Mouse (Mus musculus): ENCODE measurements around the gene Nupr1. TPM values are rescaled to one million over a fixed set of nuclear protein-coding genes. Genes with fewer than 3 reads are reported as not detected.

Gene Nupr1
- polyA plus RNA-seq, 1 experiment from 2014 or later, result 3.4 TPM

Small RNA genes lying within 50 kb of the gene (microRNA-seq; reads per million reads assigned to microRNA genes)
- 3.8 reads per million for gene Mir7059 (ENCODE audit: borderline number of aligned reads)

Other genes with a start within 250 kb of the Nupr1 start
- gene Nfatc2ip, start 234.1 kb downstream of the Nupr1 start, polyA plus RNA-seq (2014; fragmentation: Nextera tagmentation; extraction: Ambion mirVana), result 3.5 and 4.3 TPM in 2 replicates
- not detected in 2 replicates for gene Cd19, start 216.0 kb downstream of the Nupr1 start, polyA plus RNA-seq (2014; fragmentation: Nextera tagmentation; extraction: Ambion mirVana)
- 18.6 and 24.8 TPM in 2 replicates for gene Rabep2, start 202.1 kb downstream of the Nupr1 start, polyA plus RNA-seq (2014; fragmentation: Nextera tagmentation; extraction: Ambion mirVana)
- 6.6 and 6.7 TPM in 2 replicates for gene Atp2a1, start 167.8 kb downstream of the Nupr1 start, polyA plus RNA-seq (2014; fragmentation: Nextera tagmentation; extraction: Ambion mirVana)
- gene Sh2b1, start 155.4 kb downstream of the Nupr1 start, polyA plus RNA-seq (2014; fragmentation: Nextera tagmentation; extraction: Ambion mirVana), result 36.3 and 39.3 TPM in 2 replicates
- gene Tufm, start 143.5 kb downstream of the Nupr1 start, polyA plus RNA-seq (2014; fragmentation: Nextera tagmentation; extraction: Ambion mirVana), result 158 and 159 TPM in 2 replicates
- 44.8 and 46.2 TPM in 2 replicates for gene Atxn2l, start 127.4 kb downstream of the Nupr1 start, polyA plus RNA-seq (2014; fragmentation: Nextera tagmentation; extraction: Ambion mirVana)
- gene Eif3c, start 64.5 kb downstream of the Nupr1 start, polyA plus RNA-seq (2014; fragmentation: Nextera tagmentation; extraction: Ambion mirVana), result 177 and 184 TPM in 2 replicates
- gene Apobr, start 45.9 kb downstream of the Nupr1 start, polyA plus RNA-seq (2014; fragmentation: Nextera tagmentation; extraction: Ambion mirVana), result 0.52 and 0.72 TPM in 2 replicates
- gene Cln3, start 45.0 kb downstream of the Nupr1 start, polyA plus RNA-seq (2014; fragmentation: Nextera tagmentation; extraction: Ambion mirVana), result 24.4 and 26.8 TPM in 2 replicates
- gene Il27, start 35.9 kb downstream of the Nupr1 start, polyA plus RNA-seq (2014; fragmentation: Nextera tagmentation; extraction: Ambion mirVana), result not detected in 2 replicates
- 51.2 and 53.7 TPM in 2 replicates for gene Sgf29, start 18.4 kb upstream of the Nupr1 start, polyA plus RNA-seq (2014; fragmentation: Nextera tagmentation; extraction: Ambion mirVana)
- 0.15 and 0.70 TPM in 2 replicates for gene Sult1a1, start 45.6 kb upstream of the Nupr1 start, polyA plus RNA-seq (2014; fragmentation: Nextera tagmentation; extraction: Ambion mirVana)
- 143 and 147 TPM in 2 replicates for gene Bola2, start 64.5 kb upstream of the Nupr1 start, polyA plus RNA-seq (2014; fragmentation: Nextera tagmentation; extraction: Ambion mirVana)
- gene Slx1b, start 64.9 kb upstream of the Nupr1 start, polyA plus RNA-seq (2014; fragmentation: Nextera tagmentation; extraction: Ambion mirVana), result 10.0 and 10.4 TPM in 2 replicates
- 37.5 and 42.5 TPM in 2 replicates for gene Coro1a, start 76.9 kb upstream of the Nupr1 start, polyA plus RNA-seq (2014; fragmentation: Nextera tagmentation; extraction: Ambion mirVana)
- gene Mapk3, start 128.7 kb upstream of the Nupr1 start, polyA plus RNA-seq (2014; fragmentation: Nextera tagmentation; extraction: Ambion mirVana), result 37.1 and 44.9 TPM in 2 replicates
- 0.60 and 1.3 TPM in 2 replicates for gene Gdpd3, start 135.5 kb upstream of the Nupr1 start, polyA plus RNA-seq (2014; fragmentation: Nextera tagmentation; extraction: Ambion mirVana)
- 89.1 and 109 TPM in 2 replicates for gene Ypel3, start 146.1 kb upstream of the Nupr1 start, polyA plus RNA-seq (2014; fragmentation: Nextera tagmentation; extraction: Ambion mirVana)
- gene Tbx6, start 150.6 kb upstream of the Nupr1 start, polyA plus RNA-seq (2014; fragmentation: Nextera tagmentation; extraction: Ambion mirVana), result 0.18 and 0.27 TPM in 2 replicates
- gene Ppp4c, start 161.6 kb upstream of the Nupr1 start, polyA plus RNA-seq (2014; fragmentation: Nextera tagmentation; extraction: Ambion mirVana), result 374 and 401 TPM in 2 replicates
- 2.4 and 2.5 TPM in 2 replicates for gene Fam57b, start 166.8 kb upstream of the Nupr1 start, polyA plus RNA-seq (2014; fragmentation: Nextera tagmentation; extraction: Ambion mirVana)
- not detected in 2 replicates for gene 4930451I11Rik, start 200.8 kb upstream of the Nupr1 start, polyA plus RNA-seq (2014; fragmentation: Nextera tagmentation; extraction: Ambion mirVana)
- gene Doc2a, start 216.6 kb upstream of the Nupr1 start, polyA plus RNA-seq (2014; fragmentation: Nextera tagmentation; extraction: Ambion mirVana), result 1.5 and 1.7 TPM in 2 replicates
- 18.8 and 23.4 TPM in 2 replicates for gene Hirip3, start 231.1 kb upstream of the Nupr1 start, polyA plus RNA-seq (2014; fragmentation: Nextera tagmentation; extraction: Ambion mirVana)
- gene Ino80e, start 231.5 kb upstream of the Nupr1 start, polyA plus RNA-seq (2014; fragmentation: Nextera tagmentation; extraction: Ambion mirVana), result 100 and 101 TPM in 2 replicates

All from embryonic facial prominence, embryonic 11.5 days (tissue).